Mouse (Mus musculus) forebrain, embryonic 13.5 days (tissue): ENCODE data around the gene Qpctl. TPM values are rescaled to one million over a fixed set of nuclear protein-coding genes. Genes with fewer than 3 reads are reported as not detected.
A peak's percentile ranks its signal among the peaks of the same experiment; 100 is the strongest.

ENCODE experiments used
- ATAC-seq: fragments of 200-750 bp; cut with Nextera tagmentation; 2 replicates; pipeline ENCODE4 v1.8.0; 2017
- H3K27ac ChIP-seq: fragments of 300-500 bp; sonication (generic); 2 replicates; pipeline ENCODE4 v1.5.1; 2015; ENCODE audit warnings: inconsistent platforms, mild to moderate bottlenecking, moderate library complexity
- H3K27me3 ChIP-seq: fragments of 300-500 bp; sonication (generic); 2 replicates; pipeline ENCODE4 v1.6.1; 2015; ENCODE audit warnings: mild to moderate bottlenecking, inconsistent platforms
- H3K36me3 ChIP-seq: fragments of 300-500 bp; sonication (generic); 2 replicates; pipeline ENCODE4 v1.6.1; 2015; ENCODE audit warnings: mild to moderate bottlenecking, inconsistent platforms; ENCODE audit not compliant: poor library complexity, severe bottlenecking
- H3K4me1 ChIP-seq: fragments of 300-500 bp; sonication (generic); 2 replicates; pipeline ENCODE4 v1.6.1; 2015; ENCODE audit warnings: inconsistent platforms
- H3K4me2 ChIP-seq: fragments of 300-500 bp; sonication (generic); 2 replicates; pipeline ENCODE4 v1.6.1; 2015; ENCODE audit warnings: inconsistent platforms, mild to moderate bottlenecking, moderate library complexity
- H3K4me3 ChIP-seq: fragments of 300-500 bp; sonication (generic); 2 replicates; pipeline ENCODE4 v1.5.1; 2015; ENCODE audit warnings: mild to moderate bottlenecking, inconsistent platforms
- H3K9ac ChIP-seq: fragments of 300-500 bp; sonication (generic); 2 replicates; pipeline ENCODE4 v1.6.1; 2015; ENCODE audit warnings: mild to moderate bottlenecking, inconsistent platforms
- H3K9me3 ChIP-seq: fragments of 300-500 bp; sonication (generic); replicated peaks from 2 replicates; pipeline ENCODE4 v1.6.1; 2016; ENCODE audit warnings: inconsistent platforms
- WGBS: fragments of 180-500 bp; shearing (Covaris S2); methylation state at CpG from one replicate; pipeline ENCODE4 v1.1.7; 2015; 5-methylcytosine and 5-hydroxymethylcytosine counted together
- polyA plus RNA-seq: library from polyadenylated mRNA; unstranded; fragments of >200 nt; fragmentation: Nextera tagmentation; extraction: Ambion mirVana; gene quantifications from 2 replicates; pipeline ENCODE4 v1.2.1, GENCODE M21; 2015

Qpctl gene
- 16.5 and 17.7 TPM in 2 replicates for polyA plus RNA-seq

- Histone ChIP-seq H3K9ac (peak within 1 kb of the TSS; percentile 84), H3K9me3 (no peaks in the 10 kb centered on the region), H3K4me1 (peaks cover 31% of the 10 kb centered on the region), H3K4me2 (peak within 1 kb of the TSS; percentile 86), H3K27ac (peak within 1 kb of the TSS; percentile 86), H3K36me3 (peaks cover 29% of the 10 kb centered on the region), H3K27me3 (no peaks in the 10 kb centered on the region), H3K4me3 (peak within 1 kb of the TSS; percentile 70)
- under 1% methylated on average over 43 of the region's 43 CpGs for WGBS
- peak; percentile 97 for ATAC-seq
These were observed at the start of gene Qpctl for GRCm38 (mm10) chr7:19148875-19149541. Gene Qpctl, minus strand, starts transcription at chr7:19149291.

- Histone ChIP-seq H3K27me3 (no peaks in the 10 kb centered on the region), H3K4me1 (no peaks in the 10 kb centered on the region), H3K4me2 (no peak overlapping the region), H3K4me3 (no peak overlapping the region), H3K27ac (no peak overlapping the region), H3K36me3 (peaks cover 77% of the 10 kb centered on the region), H3K9ac (no peak overlapping the region), H3K9me3 (0 out of 2 replicates have a peak, but pooled peaks cover 7% of the 10 kb centered on the region)
- ATAC-seq = no peak
- 33% methylated on average over 2 of the region's 2 CpGs for WGBS
These were observed 48.9 kb upstream of the Qpctl start for GRCm38 (mm10) chr7:19197985-19198384.

GRCm38 (mm10) chr7:19196676-19197075, 47.6 kb upstream of the Qpctl start:
- Histone ChIP-seq H3K36me3 (peaks cover 76% of the 10 kb centered on the region), H3K4me1 (no peaks in the 10 kb centered on the region), H3K9me3 (0 out of 2 replicates have a peak, but pooled peaks cover 7% of the 10 kb centered on the region), H3K27ac (no peak overlapping the region), H3K4me3 (no peak overlapping the region), H3K9ac (no peak overlapping the region), H3K27me3 (no peaks in the 10 kb centered on the region), H3K4me2 (no peak overlapping the region)
- WGBS = 65% methylated on average over 6 of the region's 6 CpGs
- no peak for ATAC-seq

DNA sequence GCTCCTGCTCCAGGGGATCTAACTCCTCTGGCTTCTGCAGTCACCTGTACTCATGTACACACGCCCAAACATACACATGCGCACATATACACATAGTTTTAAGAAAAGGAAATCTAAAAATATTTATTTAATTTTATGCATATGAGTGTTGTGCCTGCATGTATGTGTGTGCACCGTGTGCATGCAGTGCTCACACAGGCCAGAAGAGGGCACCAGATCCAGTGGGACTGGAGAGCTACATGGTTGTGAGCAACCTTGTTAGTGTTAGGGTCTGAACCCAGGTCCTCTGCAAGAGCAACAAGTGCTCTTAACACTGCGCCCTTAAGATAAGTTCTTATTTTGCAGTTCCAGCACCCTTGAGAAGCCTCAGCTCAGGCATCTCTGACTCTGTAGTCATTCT, 45.6 kb upstream of the Qpctl start:
- Histone ChIP-seq H3K9me3 (0 out of 2 replicates have a peak, but pooled peaks cover 7% of the 10 kb centered on the region), H3K27ac (no peak overlapping the region), H3K4me1 (no peaks in the 10 kb centered on the region), H3K4me3 (no peak overlapping the region), H3K4me2 (no peak overlapping the region), H3K27me3 (no peaks in the 10 kb centered on the region), H3K9ac (no peak overlapping the region), H3K36me3 (peaks cover 74% of the 10 kb centered on the region)
- no peak for ATAC-seq
- whole genome bisulfite sequencing = 98% methylated on average over 4 of the region's 4 CpGs

- H3K4me1 ChIP-seq = peaks cover 40% of the 10 kb centered on the region
- H3K36me3 ChIP-seq = peaks cover 38% of the 10 kb centered on the region
- H3K27me3 ChIP-seq = peaks cover 10% of the 10 kb centered on the region
- 45% methylated on average over 6 of the region's 6 CpGs for WGBS
- H3K4me3 ChIP-seq = no peak overlapping the region
- peak overlapping the region; percentile 46 for H3K4me2 ChIP-seq
- H3K9me3 ChIP-seq = no peaks in the 10 kb centered on the region
- peak; percentile 58; the same call in 1 of the 2 replicates for ATAC-seq
- peak overlapping the region; percentile 90 for H3K27ac ChIP-seq
- peak overlapping the region; percentile 43; the same call in 1 of the 2 replicates for H3K9ac ChIP-seq
These were observed 35.7 kb upstream of the Qpctl start for GRCm38 (mm10) chr7:19184758-19185157.

GRCm38 (mm10) chr7:19184250-19184649, 35.2 kb upstream of the Qpctl start:
- WGBS = 72% methylated on average over 2 of the region's 2 CpGs
- Histone ChIP-seq H3K9me3 (no peaks in the 10 kb centered on the region), H3K4me2 (peak overlapping the region; percentile 46; the same call in 1 of the 2 replicates), H3K27ac (peak overlapping the region; percentile 90), H3K4me3 (no peak overlapping the region), H3K36me3 (peaks cover 37% of the 10 kb centered on the region), H3K27me3 (peaks cover 15% of the 10 kb centered on the region), H3K9ac (0 out of 2 replicates have a peak overlapping the region, but pooled peaks have one; percentile 43), H3K4me1 (peaks cover 45% of the 10 kb centered on the region)
- ATAC-seq = 0 out of 2 replicates have a peak, but pooled peaks have one; percentile 6

DNA sequence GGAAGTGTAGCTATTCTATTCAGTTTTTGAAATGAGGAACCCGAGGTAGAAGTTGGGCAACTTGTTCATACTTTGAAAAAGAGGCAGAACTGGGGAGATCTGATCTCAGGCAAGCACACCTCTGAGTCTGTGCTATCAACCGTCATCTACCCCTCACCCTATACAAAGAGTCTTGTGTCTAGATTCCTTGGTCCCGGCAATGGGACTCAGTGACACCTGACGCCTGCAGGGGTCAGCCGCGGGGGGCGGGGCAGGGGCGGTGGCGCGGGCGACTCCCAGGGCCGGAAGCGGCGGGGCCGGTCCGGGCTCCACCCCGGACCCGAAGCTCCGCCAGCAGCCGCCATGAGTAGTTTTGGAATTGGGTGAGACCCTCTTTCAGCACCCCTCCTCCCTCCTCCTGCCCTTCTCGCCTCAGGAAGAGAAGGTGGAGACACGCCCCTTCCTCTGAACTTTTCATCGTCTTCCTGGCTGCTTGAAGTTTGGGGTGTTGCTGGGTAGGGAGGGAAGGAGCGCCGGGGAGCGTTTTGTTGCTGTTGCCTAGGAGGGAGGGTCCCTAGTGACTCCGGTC, 31.9 kb upstream of the Qpctl start:
- peaks cover 20% of the 10 kb centered on the region for H3K36me3 ChIP-seq
- WGBS = 1% methylated on average over 20 of the region's 27 CpGs
- no peaks in the 10 kb centered on the region; the same call in 1 of the 2 replicates for H3K9me3 ChIP-seq
- no peak for ATAC-seq
- H3K4me2 ChIP-seq = peak overlapping the region; percentile 66
- peak overlapping the region; percentile 65 for H3K9ac ChIP-seq
- H3K4me3 ChIP-seq = peak overlapping the region; percentile 48
- H3K27me3 ChIP-seq = peaks cover 43% of the 10 kb centered on the region
- no peak overlapping the region for H3K27ac ChIP-seq
- H3K4me1 ChIP-seq = peaks cover 60% of the 10 kb centered on the region

DNA sequence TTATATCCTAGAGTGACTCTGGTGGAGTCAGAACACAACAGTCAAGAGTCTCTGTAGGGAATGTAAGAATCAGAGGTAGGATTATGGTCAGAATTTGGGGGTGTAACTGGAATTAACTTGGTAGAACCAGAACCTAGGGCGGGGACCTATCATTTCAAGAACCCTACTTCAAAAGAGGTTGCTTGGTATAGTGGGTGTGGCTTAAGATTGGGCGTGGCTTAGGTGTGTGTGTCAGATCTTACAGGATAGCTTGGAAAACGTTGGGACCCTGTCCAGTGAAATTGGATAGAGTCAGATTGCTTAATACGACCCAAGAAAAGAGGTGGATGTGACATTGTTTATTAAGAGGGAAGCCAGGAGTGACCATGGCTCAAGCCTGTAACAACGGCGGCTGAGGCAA, 30.8 kb upstream of the Qpctl start:
- Histone ChIP-seq H3K4me3 (no peak overlapping the region), H3K4me2 (peak overlapping the region; percentile 72), H3K4me1 (peaks cover 50% of the 10 kb centered on the region), H3K36me3 (peaks cover 19% of the 10 kb centered on the region; the same call in 1 of the 2 replicates), H3K9me3 (no peaks in the 10 kb centered on the region; the same call in 1 of the 2 replicates), H3K9ac (no peak overlapping the region), H3K27ac (no peak overlapping the region), H3K27me3 (peaks cover 50% of the 10 kb centered on the region)
- ATAC-seq = no peak
- WGBS = 45% methylated on average over 6 of the region's 6 CpGs

GRCm38 (mm10) chr7:19179173-19179572, 30.1 kb upstream of the Qpctl start:
- peaks cover 50% of the 10 kb centered on the region for H3K27me3 ChIP-seq
- peak overlapping the region; percentile 56 for H3K4me3 ChIP-seq
- peaks cover 19% of the 10 kb centered on the region; the same call in 1 of the 2 replicates for H3K36me3 ChIP-seq
- peaks cover 43% of the 10 kb centered on the region for H3K4me1 ChIP-seq
- H3K9me3 ChIP-seq = no peaks in the 10 kb centered on the region; the same call in 1 of the 2 replicates
- under 1% methylated on average over 31 of the region's 32 CpGs for WGBS
- no peak for ATAC-seq
- no peak overlapping the region for H3K27ac ChIP-seq
- peak overlapping the region; percentile 14 for H3K9ac ChIP-seq
- peak overlapping the region; percentile 72 for H3K4me2 ChIP-seq

DNA sequence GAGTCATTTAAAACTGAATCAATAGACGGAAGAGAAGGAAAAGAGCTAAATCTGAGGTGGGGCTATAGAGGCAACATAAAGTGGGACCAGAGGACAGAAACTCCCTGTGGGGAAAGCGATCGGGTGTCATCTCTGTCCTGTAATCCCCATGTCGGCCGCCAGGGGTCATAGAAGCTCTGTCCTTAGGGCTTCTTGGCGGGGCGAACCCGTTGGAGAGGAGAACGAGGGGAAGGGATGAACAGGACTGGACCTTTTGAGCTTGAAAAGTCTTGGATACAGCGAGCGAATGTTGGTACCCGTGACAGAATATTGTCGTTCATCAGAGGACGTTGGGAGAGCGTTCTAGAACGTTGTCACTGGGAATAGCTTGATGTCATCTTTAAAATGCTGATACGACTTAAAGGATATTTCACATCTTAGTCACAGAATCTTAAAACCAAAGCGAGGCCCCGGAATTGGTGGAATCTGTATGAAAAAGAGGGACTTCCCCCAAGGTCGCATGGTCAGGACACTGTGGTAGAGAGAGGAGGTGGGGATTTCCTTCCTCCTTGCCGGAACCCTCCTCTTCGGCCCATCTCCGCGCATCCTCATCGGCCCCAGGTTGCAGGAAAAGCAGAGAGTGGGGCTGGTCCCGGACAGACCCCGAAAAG, 29.5 kb upstream of the Qpctl start:
- WGBS = 3% methylated on average over 27 of the region's 27 CpGs
- Histone ChIP-seq H3K4me2 (peak overlapping the region; percentile 72), H3K9ac (no peak overlapping the region), H3K27ac (no peak overlapping the region), H3K4me1 (peaks cover 37% of the 10 kb centered on the region), H3K9me3 (no peaks in the 10 kb centered on the region; the same call in 1 of the 2 replicates), H3K36me3 (peaks cover 15% of the 10 kb centered on the region; the same call in 1 of the 2 replicates), H3K27me3 (peaks cover 50% of the 10 kb centered on the region), H3K4me3 (peak overlapping the region; percentile 56)
- ATAC-seq = no peak

DNA sequence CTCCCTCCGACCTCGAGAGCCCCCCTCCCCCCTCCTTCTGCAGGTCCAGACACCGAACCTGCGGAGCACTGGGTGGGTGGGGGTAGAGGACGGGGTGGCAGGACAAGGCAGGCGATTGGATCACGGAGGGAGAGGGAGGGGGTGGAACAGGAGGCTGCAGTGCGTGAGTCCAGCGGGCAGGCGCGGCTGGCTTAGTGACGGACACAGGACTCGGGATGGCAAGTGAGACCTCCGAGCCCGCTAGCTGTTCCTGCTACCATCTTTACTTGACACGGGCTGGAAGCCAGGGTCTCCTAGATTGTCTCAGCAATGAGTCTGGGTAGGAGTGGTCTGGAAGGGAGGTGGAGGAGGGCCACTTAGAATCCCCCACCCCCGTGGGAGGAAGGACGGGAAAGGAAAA, 28.9 kb upstream of the Qpctl start:
- Histone ChIP-seq H3K4me1 (peaks cover 40% of the 10 kb centered on the region), H3K27me3 (peaks cover 55% of the 10 kb centered on the region), H3K27ac (no peak overlapping the region), H3K9ac (peak overlapping the region; percentile 43), H3K9me3 (no peaks in the 10 kb centered on the region; the same call in 1 of the 2 replicates), H3K4me3 (peak overlapping the region; percentile 56), H3K36me3 (peaks cover 12% of the 10 kb centered on the region; the same call in 1 of the 2 replicates), H3K4me2 (peak overlapping the region; percentile 72)
- ATAC-seq = no peak
- WGBS = 8% methylated on average over 17 of the region's 18 CpGs

GRCm38 (mm10) chr7:19177216-19177615, 28.1 kb upstream of the Qpctl start:
- H3K4me1 ChIP-seq = peaks cover 48% of the 10 kb centered on the region
- peak overlapping the region; percentile 68 for H3K9ac ChIP-seq
- peak overlapping the region; percentile 56 for H3K4me3 ChIP-seq
- peaks cover 55% of the 10 kb centered on the region for H3K27me3 ChIP-seq
- peak overlapping the region; percentile 72 for H3K4me2 ChIP-seq
- H3K27ac ChIP-seq = no peak overlapping the region
- peaks cover 6% of the 10 kb centered on the region; the same call in 1 of the 2 replicates for H3K36me3 ChIP-seq
- 71% methylated on average over 7 of the region's 7 CpGs for WGBS
- H3K9me3 ChIP-seq = no peaks in the 10 kb centered on the region; the same call in 1 of the 2 replicates
- no peak for ATAC-seq
